Mouse (Mus musculus) left cerebral cortex, postnatal 36 days (tissue): Measurements from ENCODE around the gene Chrm3. TPM values are rescaled to one million over a fixed set of nuclear protein-coding genes. Genes with fewer than 3 reads are reported as not detected.
A peak's percentile ranks its signal among the peaks of the same experiment; 100 is the strongest.
"Not testable (repeated sequence)": the region's sequence is repeated elsewhere in the genome, so short reads cannot be mapped to it uniquely, and the experiment has no call there.

Experiments
- DNase-seq, 2 experiments: peaks; one replicate each; pipeline ENCODE4 v3.0.0; 2021 to 2022; ENCODE audit warnings: low spot score in 2 of 2, mixed read lengths in 1 of 2
- intact Hi-C: fragments of 180-260 bp; cut with DNase I; formaldehyde crosslinking; loops from one replicate; pipeline ENCODE4 v1.15.1; 2025
- microRNA-seq: library from miRNA; unstranded; fragments of <30 nt; microRNA quantifications from one replicate; pipeline ENCODE4 v1.2.0, GENCODE M21; 2022
- total RNA-seq, 2 experiments: library from RNA; stranded (reverse); gene quantifications; 2 replicates each; pipeline ENCODE4 v1.2.3; 2021

Chrm3 gene
- total RNA-seq, 2 experiments from 2014 or later, result 54.9 to 68.4 TPM

DNA sequence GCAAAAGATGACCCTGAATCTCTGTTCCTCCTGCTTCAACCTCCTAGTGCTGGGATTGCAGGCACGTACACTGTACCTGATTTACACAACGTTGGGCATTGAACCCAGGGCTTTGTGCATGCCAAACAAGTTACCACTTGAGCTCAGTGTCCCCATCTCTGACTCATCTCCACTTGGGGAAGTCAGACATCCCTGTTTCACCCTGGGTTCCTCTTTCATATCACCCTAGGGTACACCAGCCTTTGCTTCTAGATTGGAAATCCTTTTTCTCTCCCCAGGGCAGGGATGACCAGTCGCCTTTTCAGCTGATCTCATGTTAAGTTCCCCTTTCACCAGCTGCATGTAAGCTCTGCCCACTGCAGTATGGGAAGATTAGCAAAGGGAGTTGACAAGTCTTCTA lies 487.3 kb downstream of the Chrm3 start:
- no peak for DNase-seq
- intact Hi-C loops, result no loop called here

DNA sequence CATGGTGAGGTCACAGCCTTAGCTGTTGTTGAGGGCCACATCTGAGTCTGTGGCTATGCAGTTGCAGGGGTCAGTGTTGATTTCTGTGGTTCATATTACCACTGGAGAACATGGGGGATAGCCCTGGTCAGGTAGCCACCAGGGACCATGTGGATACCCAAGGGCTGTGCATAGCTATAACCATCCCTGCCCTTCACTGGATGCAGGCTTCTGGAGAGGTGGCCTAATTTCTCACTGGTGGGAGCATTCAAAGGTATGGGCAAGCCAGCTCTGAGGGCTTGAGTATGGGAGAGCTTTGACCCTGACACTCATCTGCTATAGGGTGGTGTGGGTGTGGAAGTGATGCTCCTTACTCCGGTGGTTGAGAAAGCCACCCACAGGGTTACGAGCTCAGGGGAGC lies 494.5 kb downstream of the Chrm3 start:
- no peak for DNase-seq
- intact Hi-C loops, result no loop called here

DNA sequence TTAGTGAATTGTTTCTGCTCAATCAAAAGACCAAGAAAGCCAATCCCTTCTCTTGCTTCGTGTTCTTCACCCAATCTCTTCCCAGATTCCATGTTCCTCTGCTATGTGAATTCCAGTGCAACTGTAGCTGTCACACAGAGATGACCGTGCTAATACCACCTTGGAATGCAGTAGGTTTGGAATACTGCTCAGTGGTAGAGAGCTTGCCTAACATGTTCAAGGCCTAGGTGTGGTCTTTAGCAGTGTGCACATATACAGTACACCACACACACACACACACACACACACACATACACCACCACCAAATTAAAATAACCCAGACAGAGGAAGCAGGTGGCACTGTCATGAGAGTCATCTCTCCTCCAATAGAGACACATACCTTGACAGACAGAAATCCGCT lies 513.1 kb downstream of the Chrm3 start:
- intact Hi-C loops, result loop anchor here (2.0 to 10.0 kb wide), 2 partner anchors 667 to 833 kb away; no protein-coding TSS in a partner anchor
- no peak for DNase-seq

DNA sequence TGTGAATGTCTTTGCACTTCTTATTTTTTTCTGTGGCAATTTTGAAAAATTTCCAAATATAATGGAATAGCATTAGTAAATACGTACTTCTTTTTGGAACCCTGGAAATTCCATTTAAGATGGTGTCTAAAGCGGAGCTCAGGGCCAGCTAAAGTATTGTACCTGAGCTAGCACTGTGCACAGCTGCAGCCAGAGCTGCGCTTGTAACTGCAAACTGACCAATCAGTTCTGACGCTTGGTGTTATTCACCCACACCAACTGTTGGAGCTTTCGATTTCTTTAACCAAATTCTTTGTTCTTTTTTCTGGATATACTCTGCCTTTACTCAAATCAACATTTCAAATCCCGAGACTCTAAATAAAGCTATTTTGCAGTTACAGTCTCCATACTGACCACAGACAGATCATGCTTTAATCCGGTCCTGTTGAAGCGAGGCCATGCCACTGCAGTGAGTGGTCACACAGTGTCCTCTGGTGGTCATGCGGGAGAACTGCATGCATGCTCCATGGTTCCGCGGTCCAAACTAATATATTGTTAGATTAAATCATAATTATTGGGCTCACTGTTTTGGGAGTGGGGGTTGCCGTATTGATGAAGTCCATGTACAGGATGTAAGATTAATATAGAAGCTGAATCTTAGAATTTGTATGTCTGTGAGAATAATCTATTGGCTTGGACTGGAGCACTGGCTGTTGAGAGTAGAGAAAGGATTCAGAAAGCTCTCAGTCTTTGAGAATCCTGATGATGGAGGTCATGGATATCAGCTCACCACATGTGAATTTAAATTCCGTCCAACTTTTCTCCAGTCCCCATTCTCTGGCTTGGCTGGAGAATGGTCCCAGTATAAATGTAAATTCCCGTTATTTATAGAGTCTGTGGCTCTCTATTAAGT lies 513.9 kb downstream of the Chrm3 start:
- intact Hi-C loops, result loop anchor here (2.0 to 10.0 kb wide), 2 partner anchors 666 to 832 kb away; no protein-coding TSS in a partner anchor
- peak; percentile 51 to 52 for DNase-seq

DNA sequence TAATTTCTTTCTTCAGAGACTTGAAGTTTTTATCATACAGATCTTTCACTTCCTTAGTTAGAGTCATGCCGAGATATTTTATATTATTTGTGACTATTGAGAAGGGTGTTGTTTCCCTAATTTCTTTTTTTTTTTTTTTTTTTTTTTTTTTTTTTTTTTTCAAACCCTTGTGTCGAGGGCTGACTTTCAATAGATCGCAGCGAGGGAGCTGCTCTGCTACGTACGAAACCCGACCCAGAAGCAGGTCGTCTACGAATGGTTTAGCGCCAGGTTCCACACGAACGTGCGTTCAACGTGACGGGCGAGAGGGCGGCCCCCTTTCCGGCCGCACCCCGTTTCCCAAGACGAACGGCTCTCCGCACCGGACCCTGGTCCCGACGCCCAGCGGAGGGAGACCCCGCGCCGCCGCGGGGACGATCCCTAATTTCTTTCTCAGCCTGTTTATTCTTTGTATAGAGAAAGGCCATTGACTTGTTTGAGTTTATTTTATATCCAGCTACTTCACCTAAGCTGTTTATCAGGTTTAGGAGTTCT lies 526.4 kb downstream of the Chrm3 start:
- DNase-seq, result peak in 1 of 2 experiments; percentile 44
- intact Hi-C loops, result not testable (repeated sequence)

DNA sequence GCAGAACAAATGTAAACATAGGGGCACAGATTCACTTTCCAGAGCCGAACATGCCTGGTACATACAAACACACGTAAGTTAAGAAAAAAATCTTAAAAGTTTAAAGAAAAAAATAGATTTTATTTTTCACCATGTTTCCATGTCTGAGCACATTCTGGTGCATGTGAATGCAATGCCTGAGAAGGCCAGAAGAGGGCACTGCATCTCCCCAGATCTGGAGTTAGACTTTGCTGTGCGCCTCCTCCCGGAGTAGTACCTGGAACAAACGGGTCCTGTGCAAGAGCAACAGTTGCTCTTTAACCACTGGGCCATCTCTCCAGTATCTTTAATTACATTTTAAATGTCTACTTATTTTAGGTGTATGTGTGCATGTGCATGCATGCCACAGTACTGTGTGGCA lies 534.4 kb downstream of the Chrm3 start:
- no peak for DNase-seq
- intact Hi-C loops, result no loop called here

Small RNA genes lying within 50 kb of the gene (microRNA-seq; reads per million reads assigned to microRNA genes)
- not detected for gene Gm24187
